Mouse (Mus musculus) hematopoietic stem cell, adult 5-6 weeks (primary cell): ENCODE measurements around the gene Osbpl5. TPM values are rescaled to one million over a fixed set of nuclear protein-coding genes. Genes with fewer than 3 reads are reported as not detected.

ENCODE experiments used
- ATAC-seq, 2 experiments: fragments of 125-278 bp in 1 of 2; replicated peaks in 1 of 2; 2 replicates each; pipeline ENCODE4 v1.8.0; 2016 to 2017; ENCODE audit warnings: inconsistent platforms in 2 of 2, mild to moderate bottlenecking in 2 of 2, moderate number of reproducible peaks in 2 of 2, low read depth in 1 of 2, moderate TSS enrichment in 1 of 2; ENCODE audit not compliant: low FRiP score in 2 of 2, poor library complexity in 2 of 2, severe bottlenecking in 2 of 2, insufficient read depth in 1 of 2, low TSS enrichment in 1 of 2
- total RNA-seq: library from RNA; stranded (forward); fragments of 172-1452, 232-1000 nt; gene quantifications from 2 replicates; pipeline ENCODE4 v1.2.3, GENCODE M21; 2017

Gene Osbpl5
- total RNA-seq, result 14.9 and 28.2 TPM in 2 replicates

DNA sequence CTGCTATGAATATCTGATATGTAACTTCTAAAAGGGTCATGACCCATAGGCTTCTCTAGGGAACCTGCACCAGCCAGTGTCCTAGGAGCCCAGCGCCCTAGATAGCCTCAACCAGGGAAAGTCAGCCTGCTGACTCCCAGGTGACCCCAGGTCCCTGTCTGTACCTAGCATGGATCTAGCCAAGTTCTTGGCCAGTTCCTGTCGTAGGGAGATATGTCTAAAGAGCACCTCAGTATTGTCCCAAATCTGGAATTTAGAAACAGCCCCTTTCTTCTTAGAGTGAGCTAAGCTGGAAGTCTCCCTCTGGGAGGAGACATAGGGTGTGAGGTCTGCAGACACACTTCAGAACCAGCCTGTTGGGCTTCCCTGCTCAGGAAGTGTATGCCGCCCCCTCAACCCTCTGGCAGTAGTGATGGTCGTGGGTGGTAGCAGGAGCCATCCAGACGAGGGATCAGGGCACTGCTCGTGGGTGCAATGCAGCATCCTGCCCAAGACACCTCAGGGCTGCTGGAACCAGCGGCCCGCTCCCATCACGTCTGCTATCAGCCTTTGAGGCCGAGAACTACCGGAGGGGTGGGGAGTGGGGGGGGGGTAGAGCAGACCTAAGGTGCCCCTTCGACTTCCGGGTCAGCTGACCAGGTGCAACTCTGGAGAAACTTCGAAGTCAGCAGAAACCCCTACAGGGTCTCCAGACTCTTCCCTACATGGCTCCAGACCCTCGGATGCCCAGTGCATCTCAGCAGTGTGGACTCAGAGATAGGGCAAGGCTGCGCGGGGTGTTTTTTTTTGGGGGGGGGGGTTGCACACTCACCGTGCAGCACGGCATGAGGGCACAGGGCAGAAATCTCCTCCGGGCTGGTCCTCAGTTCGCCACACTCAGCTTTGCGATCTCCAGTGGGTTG lies at the start of gene Osbpl5:
Gene Osbpl5 (minus strand): TSS at position 861 of the 902 bp plus-strand sequence.
- no peak for ATAC-seq

DNA sequence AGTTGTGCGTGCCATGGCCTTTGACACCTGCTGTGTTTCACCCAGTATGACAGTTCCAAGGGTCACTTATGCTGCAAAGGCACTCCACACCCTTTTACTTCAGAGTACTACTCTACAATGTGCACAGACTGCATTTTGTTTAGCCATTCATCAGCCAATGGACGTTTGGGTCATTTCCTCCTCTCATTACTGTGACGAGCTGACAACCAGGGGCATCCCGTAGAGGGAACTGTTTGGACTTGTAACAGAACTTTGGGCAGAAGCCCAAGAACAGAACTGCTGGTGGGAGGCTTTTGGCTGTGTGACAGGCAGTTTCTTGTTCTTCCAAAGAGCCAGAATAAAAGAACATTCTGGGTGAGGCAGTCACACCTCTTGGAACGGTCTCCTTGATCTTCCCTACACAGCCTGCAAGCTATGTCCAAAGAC lies 48.4 kb upstream of the Osbpl5 start:
- ATAC-seq, result no peak

DNA sequence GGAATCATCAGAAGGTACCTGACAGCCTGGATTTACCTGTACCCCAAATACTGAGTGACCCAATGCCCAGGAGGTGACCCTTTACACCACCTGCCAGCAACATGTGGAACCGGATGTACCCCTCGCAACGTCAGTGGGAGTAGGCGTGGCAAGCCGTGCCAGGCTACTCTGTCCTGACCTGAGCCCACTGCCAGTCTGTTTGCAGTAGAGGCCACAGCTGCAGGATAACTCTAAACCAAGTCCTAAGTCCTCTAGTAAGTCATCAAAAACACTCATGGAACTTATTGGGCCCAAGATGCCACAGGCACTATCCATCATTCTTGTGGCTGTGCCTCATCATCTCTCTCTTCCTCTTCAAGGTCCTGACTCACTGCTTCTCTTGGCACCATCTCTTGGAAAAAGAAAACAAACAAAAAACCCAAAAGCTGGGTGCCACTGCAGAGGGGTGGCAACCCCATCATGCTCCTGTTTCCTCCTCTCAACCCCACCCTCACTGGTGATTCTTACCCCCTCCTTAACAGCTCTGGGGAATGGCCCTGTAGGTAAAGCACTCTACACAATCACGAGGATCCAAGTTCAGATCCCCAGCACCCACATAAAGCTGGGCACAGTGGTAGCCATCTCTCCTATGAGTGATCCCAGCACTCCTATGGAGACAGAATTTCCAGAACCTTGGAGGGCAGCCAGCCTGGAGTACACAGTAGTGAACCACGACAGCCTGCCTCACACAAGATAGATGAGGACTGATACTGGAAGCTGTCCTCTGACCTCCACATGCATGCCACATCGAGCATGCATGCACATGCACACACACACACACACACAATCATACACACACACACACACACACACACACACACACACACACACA lies 44.6 kb upstream of the Osbpl5 start:
- no peak for ATAC-seq

DNA sequence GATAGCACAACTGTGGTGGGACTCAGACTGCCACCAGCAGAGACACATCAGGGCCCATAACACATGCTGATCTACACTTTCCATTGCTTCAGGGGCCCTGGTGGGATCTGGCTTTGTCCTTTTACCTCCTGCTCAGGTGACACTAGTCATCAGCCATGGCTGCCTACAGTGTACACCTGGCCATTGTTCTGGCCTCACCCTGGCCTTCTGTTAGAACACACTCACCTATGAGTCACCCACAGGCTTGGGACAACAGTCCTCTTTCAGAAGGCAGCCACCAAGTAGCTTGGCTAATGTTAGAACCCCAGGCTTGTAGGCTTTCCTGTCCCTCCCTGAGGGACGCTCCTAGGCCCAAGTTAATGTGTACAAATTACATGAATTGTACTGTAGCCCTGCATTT lies 44.0 kb upstream of the Osbpl5 start:
- ATAC-seq, result no peak

DNA sequence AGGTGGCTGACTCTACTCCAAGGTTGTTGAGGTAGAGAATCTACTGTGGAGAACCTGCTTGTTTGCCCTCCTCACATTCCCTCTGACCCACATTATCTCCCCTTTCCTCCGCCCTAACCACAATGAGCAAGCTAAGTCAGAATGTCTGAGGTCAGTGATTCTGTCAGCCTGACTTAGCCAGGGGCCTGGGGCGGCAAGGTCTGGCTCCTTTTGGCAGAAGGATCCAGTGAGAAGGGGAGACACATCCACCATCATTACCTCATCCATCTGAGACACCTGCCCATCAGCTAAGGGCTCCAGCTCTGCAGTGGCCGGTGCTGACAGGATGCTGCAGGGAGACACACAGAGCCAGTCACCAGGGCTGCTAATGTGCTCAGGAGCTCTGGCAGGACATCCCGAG lies 42.0 kb upstream of the Osbpl5 start:
- no peak for ATAC-seq

DNA sequence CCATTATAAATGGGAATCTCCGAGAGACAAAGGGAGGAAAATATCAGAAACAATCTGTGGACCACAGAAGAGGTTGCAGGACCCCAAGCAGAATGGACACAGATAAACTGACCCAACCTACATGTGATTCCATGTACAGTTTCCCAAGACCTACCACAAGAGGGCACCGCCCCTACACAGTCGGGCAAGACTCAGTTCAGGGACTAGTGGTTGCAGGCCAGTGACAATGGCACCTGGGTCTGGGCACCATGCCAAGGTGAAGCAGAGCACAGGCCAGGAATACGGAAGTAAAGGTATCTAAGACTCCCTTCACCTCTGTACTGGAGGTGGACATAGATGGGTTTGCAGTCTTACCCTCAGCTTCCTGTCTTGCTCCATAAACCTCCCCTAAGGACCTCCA lies 36.3 kb upstream of the Osbpl5 start:
- peak; percentile 65 to 66 for ATAC-seq

DNA sequence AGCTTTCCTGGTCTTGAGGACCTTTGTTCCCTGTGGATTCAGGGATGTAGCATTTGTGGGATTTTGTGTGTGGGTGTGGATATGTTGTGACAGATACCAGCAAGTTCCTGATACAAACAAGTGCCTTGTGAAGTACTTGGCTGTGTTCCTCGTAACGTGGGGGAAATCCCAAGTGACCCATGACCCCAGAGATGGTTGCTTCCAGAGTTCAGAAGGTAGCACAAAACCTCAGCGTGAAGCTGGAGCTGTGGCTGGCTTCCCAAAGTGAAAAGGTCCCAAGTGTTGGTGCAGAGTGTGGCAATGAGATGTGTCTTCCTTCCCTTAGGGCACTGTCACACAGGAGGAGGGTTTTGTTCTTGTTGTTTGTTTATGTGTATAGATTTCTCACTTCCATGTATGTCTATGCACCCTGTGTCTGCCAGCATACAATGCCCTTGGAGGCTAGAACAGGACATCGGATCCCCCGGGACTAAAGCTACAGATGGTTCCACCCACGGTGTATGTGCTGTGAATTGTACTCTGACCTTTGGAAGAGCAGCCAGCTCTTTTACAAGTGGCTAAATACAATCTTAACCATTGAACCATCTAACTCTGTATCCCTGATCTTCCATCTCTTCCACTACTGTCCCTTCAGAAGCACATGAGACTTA lies 35.7 kb upstream of the Osbpl5 start:
- ATAC-seq, result no peak

DNA sequence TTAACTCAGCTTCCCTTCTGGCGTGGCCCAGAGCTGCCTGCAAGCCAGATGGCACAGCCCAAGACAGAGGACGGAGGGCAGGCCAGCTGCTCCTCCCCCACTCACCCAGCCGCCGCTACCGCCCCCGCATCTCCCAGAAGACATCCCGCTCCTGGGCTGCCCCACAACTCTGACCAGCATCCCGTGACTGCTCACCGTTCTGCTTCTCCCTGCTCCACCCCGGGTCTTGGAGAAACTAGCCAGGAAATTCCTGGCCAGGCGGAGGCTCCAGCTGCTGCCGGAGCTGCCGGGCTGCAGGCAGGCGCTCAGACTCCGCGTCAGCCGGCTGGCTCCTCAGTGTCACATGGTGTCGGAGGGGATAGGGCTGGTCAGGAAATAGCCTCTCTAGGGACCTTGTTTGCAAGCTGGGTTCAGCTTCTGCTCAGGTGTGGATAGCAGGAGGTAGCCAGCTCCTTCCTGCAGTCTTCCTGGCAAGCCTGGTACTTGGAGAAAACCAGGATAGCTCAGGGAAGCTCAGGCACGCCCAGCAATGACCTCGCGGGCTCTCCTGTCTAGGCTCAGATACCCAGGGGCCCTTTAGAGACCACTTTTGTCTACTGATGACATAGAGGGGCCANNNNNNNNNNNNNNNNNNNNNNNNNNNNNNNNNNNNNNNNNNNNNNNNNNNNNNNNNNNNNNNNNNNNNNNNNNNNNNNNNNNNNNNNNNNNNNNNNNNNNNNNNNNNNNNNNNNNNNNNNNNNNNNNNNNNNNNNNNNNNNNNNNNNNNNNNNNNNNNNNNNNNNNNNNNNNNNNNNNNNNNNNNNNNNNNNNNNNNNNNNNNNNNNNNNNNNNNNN lies 27.4 kb upstream of the Osbpl5 start, which contains the start of gene Mrgpre:
Gene Mrgpre (minus strand): TSS at position 505 of the 834 bp plus-strand sequence.
- peak; percentile 41 to 59; a peak in 3 of 4 replicates for ATAC-seq

DNA sequence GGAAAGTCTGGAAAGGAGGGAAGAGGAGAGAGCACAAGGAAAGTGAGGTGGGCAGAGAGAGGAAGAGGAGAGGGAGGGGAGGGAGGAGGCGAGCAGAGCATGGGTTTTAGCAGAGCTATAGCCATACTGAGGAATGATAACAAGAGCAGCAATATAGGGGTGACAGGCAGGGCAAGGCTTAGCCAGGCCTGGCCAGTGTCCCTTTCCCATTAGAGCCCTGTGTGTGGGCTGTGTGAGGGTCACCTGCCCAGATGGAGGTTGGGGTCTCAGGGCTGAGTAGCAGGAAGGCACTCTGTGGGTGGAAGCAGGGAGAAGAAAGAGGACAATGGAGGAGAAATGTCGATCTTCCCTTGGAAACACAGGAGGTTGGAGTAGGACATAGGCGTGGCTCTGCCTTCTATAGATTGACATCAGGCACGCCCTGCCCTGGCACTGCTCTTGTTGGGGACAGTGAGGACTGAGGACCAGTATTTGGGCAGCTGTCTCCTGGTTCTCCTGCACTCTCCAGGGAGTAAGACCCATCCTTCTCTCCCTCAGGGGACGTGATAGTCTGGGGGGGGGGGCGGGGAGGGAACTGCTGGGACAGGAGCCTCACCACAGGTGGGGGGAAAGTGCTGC lies 26.7 kb upstream of the Osbpl5 start:
- ATAC-seq, result no peak

DNA sequence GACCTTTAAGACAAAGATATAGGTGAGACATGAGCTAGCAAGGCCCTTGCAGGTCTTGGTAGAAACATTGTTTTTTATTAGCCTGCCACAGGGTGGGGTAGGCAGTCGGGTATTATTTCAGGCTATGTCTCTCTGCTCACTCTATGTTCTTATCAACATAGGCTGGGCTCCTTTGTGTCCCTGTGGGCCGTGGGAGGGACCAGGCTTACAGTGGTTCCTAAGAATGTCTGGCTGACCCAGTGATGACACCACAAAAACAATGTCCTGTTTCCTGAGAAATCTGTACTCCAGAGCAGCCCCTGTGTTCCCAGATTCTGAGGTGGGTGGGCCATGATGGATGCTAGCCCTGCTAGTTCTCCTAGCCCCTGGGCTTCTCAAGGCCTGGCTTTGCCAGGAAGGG lies 20.6 kb upstream of the Osbpl5 start:
- no peak for ATAC-seq

DNA sequence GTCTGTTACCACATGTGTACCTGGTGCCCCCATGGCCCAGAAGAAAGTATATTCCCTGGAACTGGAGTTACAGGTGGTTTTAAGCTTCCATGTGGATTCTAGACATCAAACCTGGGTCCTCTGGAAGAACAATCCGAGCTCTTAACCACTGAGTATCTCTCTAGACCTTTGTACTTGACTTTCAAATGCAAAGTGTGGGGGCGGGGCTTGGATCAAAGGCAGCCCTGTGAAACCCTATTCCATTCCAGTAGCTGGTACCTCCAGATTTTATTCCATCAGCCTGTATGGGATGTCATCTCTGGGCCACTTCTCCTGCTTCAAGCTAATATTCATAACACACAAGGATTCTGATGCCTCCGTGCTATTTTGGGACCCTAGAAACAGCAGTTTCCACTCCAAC lies 19.4 kb upstream of the Osbpl5 start:
- no peak for ATAC-seq

DNA sequence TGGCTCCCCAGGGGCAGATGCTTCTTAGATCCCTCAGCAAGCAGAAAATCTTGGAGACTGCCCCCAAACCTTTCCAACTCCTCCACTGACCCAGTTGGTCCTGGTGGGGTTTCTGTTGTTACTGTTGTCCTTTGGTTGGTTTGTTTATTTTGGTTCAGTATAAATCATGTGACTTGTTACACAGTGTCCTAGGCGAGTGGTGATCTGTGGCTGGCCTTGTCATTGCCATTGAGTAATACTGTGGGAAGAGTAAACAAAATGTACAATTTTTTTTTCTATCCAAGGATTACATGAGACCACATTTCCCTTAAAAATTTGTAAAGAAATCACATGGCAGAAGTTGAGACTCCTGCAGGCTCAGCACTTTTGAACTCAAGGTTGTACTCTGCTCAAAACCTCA lies 12.7 kb upstream of the Osbpl5 start:
- no peak for ATAC-seq

DNA sequence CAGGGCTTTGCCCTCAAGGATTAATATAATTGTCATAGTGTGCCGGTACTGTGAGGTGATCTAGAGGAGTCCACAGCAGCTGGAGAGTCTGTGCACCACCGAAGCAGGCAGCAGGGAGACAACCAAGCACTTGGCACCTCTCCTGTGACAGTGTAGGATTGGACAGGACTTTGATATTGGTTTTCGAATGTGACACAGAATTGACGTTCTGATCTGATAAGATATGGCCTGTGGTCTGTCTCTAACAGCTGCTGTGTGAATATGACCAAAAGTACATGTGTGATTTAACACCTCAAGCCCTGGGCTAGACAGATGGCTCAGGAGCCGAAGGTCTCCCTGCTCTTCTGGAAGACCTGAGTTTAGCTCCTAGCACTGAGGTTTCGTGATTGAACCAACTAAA lies 11.5 kb upstream of the Osbpl5 start:
- ATAC-seq, result no peak

DNA sequence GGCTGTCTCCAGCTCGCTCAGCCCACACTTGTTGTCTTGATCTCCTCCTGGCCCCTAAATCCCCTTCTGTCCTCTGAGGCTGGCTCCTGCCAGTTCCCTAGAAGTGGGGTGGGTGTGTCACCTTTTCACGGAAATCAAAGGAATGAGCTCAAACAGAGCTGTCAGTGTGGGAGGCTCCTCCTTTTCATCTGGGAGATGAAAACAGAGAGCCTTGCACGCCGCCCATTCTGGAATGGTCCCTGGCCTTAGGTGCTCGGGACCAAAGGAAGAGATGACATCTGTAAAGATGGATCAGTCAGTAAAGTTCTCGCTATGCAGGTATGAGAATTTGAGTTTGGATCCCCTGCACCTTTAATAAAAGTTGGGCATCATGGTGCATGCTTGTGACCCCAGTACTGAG lies 10.1 kb upstream of the Osbpl5 start, which contains the start of gene Mrgprg:
Gene Mrgprg (minus strand): TSS at position 101 of the 400 bp plus-strand sequence.
- ATAC-seq, result no peak

DNA sequence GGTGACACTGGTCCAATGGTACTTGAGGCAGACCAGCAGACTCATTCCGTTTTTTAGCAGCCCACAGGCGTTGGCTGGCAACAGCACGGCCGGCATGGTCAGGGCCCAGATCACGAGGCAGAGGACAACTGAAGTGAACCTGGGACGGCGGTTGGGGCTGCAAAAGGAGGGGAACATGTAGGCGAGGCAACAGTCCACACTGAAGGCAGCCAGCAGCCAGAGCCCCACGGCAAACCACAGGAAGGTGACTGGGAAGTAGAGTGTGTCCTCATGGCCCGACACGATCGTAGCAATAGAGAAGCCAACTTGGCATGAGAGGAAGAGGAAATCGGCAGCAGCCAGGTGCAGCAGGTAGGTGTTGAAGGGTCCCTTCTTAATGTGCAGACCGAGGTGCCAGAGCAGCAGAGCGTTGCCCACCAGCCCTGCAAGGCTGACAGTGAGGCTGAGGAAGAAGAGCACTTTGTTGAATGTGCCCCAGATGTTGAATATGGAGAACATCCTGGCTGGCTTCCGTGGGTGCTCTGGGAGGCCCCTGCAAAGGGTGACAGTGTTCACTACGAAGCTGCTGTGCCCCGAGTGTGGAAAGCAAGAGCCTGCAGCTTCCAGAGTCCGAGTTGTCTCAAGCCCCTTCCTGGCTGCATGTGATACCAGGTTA lies 8.2 kb upstream of the Osbpl5 start:
- peak; percentile 31 to 63; a peak in 3 of 4 replicates for ATAC-seq

DNA sequence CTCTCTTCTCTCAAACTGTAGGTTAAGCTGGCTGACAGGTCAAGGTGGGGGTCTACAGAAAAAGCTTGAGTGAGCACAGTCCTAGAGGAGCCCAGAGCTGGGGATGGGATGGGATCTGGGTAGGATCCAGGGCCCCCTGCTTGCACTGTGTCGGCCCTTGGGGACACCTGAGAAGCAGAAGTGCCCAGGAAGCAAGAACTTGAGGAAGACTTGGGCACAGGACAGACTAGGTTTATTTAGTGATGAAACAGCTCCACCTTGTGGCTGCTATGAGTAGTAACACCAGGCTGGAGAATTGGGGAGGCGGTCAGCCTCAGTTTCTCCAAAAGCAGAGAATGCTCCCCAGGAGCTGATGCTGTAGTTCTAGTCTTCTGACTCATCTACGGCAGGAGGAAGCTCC lies 7.0 kb upstream of the Osbpl5 start:
- peak; percentile 65; a peak in 3 of 4 replicates for ATAC-seq
